Mouse (Mus musculus): ENCODE measurements at regions not wholly inside any gene's neighbourhood (a gene's known extent, or its start where the extent isn't known, plus 50 kb on each side); places are given as distances from the start of the nearest gene placed in this dataset.

DNA sequence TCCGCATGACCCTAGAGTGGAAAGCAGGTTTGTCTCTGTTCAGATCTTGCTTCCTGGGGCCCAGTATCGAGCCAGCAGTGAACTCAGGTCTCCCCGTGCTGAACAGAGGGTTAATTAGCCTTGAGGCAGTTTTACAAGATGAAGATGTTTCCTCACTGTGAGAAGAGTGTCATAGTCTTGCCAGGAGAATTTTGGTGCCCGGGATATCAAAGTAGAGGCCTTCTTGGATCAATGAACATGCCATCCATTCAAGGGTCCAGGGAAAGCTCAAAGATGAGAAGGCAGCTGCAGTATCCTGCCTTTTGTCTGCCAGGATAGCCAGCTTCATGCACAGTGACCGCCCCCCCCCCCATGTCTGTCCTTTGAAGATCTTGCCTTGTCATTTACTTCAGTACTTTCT lies 114.2 kb upstream of the Mylip start:
- no peak for DNase-seq (ENCODE audit: low spot score in 2 of 2)

- no peak for DNase-seq (ENCODE audit: low spot score in 2 of 2)
Observed at GRCm38 (mm10) chr13:45277842-45278416, 111.6 kb upstream of the Mylip start.

GRCm38 (mm10) chr13:45281106-45281505 lies 108.4 kb upstream of the Mylip start:
- DNase-seq (ENCODE audit: low spot score in 2 of 2), result peak in 1 of 2 experiments; percentile 22

DNA sequence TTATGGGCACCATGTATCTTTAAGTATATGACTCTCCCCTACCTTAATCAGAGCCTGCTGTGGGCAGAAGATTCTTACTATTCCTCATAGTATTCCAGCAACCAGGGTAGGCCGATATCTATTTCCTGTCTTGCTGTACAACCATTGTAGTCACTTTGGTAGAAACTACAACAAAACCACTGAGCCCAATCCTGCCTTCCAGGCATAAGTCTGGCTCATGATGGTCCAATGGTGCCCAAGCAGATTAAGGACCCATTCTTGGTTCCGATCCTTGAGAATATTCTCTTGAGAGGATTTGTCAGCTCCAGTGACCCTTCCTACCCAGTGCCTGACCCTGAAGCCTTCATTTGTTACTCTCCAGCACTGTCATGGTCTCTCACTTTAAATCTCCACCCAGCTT lies 102.9 kb upstream of the Mylip start:
- DNase-seq (ENCODE audit: low spot score in 2 of 2), result no peak

DNA sequence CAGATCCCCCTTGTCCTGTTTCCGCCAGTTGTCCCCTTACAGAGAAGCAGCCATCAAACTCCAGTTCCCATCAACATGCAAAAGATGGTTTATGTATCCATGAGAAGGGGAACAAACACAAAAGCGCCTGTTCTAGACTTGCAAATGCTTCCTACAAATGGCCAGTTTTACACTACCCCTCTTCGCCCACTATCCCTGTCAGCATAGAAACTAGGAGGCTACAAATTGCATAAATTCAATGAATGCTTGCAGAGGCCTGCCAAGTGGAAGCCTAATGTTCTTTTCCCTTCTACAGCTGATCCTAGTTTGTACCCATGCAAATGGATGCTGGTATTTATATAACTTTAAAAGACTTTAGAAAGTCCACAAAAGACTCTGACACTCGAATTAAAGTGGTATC lies 102.3 kb upstream of the Mylip start:
- no peak for DNase-seq (ENCODE audit: low spot score in 2 of 2)

DNA sequence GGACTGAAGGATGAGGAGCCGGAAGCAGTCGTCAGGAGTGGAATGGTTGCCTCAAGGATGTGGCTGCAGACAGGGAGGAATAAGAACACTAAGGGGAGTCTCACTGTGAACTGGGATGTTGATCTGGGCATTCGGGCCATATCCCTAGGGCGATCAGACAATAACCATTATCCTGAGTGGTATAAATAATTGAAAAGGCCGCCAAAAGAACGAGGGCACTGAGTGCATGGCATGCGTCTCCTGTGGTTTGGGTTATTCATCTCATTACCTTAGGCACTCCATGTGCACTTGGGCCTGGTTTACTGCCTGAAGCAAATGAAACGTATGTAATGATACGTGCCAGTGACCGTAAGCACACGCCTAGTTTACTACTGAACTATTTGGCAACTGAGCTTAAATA lies 99.6 kb upstream of the Mylip start:
- no peak for DNase-seq (ENCODE audit: low spot score in 2 of 2)

GRCm38 (mm10) chr13:45294691-45295090 lies 94.9 kb upstream of the Mylip start:
- DNase-seq (ENCODE audit: low spot score in 2 of 2), result no peak

DNA sequence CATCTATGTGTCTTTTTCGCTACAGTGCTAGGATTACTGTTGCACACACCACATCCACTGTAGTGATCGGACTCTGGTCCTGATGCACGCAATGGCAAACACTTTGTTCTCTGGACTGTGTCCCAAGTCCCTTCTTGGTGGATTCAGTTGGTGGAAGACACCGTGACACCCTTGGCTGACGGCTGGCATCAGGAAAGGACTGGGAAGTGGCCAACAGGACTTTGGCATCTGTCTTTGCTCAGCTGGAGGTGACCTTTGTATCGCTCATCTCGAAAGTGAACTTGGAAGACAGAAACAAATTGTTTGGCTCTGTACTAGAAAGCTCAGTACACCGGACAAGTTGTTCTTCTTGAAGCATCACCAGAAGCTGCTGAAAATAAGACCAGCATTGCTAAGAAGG lies 88.9 kb upstream of the Mylip start:
- DNase-seq (ENCODE audit: low spot score in 2 of 2), result no peak

DNA sequence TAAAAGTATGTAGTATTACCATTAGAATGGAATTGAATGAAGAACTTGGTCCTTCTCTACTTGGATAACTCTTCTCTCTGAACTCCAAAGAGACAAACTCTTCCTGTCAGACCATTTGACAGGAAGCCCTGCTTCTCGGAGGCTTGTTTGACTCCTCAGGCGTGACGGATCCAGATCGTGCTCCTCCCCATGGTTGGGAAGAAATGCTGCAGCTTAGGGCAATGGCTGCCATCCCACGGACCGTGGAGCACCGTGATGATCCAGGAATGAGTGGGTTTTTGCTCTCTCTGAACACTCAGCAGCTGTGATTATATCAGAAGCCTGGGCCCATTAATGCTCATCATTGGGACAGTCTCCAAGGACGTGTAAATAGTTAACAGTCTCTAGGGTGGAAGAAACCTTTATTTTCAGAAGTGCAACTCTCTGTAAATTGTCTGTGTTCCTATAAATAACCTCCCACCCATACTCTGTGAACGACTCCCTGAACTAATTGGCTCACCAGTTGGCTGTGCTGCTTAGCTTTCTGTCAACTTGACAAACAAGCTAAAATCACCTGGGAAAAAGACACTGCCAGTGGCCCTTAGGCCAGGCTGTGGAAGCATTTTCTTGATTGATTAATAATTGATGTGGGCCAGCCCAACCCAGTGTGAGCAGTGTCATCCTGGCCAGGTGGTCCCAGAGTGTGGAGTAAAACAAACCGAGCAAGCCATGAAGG lies 88.2 kb upstream of the Mylip start:
- no peak for DNase-seq (ENCODE audit: low spot score in 2 of 2)

GRCm38 (mm10) chr13:45302796-45303195 lies 86.7 kb upstream of the Mylip start:
- no peak for DNase-seq (ENCODE audit: low spot score in 2 of 2)

- no peak for DNase-seq (ENCODE audit: low spot score in 2 of 2)
Observed at GRCm38 (mm10) chr13:45306177-45306576, 83.4 kb upstream of the Mylip start.

- DNase-seq (ENCODE audit: low spot score in 2 of 2), result no peak
Observed at GRCm38 (mm10) chr13:45307226-45307625, 82.3 kb upstream of the Mylip start.

DNA sequence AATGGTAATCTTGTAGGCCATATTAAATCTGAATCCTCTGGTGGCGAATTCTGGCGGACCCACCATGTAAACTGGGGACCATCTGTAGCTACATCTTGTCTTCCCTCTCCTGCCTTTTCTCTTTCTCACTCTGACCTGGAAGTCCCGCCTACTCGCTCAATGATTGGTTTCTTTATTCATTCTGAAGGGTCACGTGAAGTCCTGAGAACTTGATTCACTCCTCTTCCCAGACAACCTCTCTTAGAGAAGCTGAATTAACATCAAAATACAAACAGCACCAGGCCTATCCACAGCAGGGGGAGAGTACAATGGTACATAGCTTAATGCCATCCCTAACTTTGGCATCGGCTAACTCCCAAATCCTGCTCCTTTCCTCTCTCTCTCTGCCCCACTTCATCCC lies 69.9 kb upstream of the Mylip start:
- DNase-seq (ENCODE audit: low spot score in 2 of 2), result no peak

- DNase-seq (ENCODE audit: low spot score in 2 of 2), result no peak
Observed at GRCm38 (mm10) chr13:45325736-45326293, 63.7 kb upstream of the Mylip start.

DNA sequence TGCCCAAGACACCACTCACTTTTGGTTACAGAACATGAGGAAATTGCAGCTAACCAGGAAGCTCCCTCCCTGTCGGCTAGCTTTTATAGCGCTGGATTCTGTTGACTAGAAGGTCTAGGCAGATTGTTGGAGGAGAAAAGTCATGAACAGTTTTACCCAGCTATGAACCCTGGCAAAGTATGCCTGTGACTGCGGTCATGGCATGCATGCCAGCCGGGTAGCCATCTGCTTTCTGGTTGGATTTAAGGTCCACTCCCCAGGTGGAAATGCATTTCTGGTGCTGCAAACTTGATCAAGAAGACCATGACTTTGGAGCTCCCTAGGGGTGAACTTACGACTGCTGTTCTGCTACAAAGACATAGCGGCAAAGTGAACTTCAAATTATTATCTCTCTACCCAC lies 62.8 kb upstream of the Mylip start:
- DNase-seq (ENCODE audit: low spot score in 2 of 2), result no peak

GRCm38 (mm10) chr13:45330561-45330960 lies 59.0 kb upstream of the Mylip start:
- DNase-seq (ENCODE audit: low spot score in 2 of 2), result no peak

GRCm38 (mm10) chr13:45332031-45332430 lies 57.5 kb upstream of the Mylip start:
- DNase-seq (ENCODE audit: low spot score in 2 of 2), result no peak

DNA sequence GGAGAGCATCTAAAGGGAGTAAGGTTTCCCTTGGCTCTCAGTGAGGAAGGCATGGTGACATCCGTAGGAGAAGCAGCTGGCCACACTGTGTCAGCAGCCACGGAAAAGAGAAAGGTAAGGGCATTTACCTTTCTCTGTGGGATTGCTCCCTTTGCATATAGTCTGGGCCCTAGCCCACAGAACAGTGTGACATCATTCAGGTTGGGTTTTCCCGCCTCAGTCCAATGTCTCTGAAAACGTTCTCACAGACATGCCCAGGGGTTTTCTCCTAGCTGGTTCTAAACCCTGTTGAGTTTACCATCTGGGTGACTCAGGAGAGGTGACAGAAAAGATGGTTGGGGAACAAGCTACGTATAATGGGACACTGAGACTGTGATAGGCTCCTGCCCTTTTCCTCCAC lies 55.9 kb upstream of the Mylip start:
- DNase-seq (ENCODE audit: low spot score in 2 of 2), result no peak
